Mouse (Mus musculus) C2C12 (cell line): ENCODE results near the gene Dagla.

Experiments used
- CTCF ChIP-seq: IDR thresholded peaks from one replicate; pipeline ENCODE4 v1.5.1; 2011; ENCODE audit not compliant: control insufficient read depth, insufficient read depth, insufficient read length
- MYOD1 ChIP-seq: IDR thresholded peaks from one replicate; pipeline ENCODE4 v1.6.1; 2011; ENCODE audit warnings: low read depth; ENCODE audit not compliant: control insufficient read depth, insufficient read length
- USF1 ChIP-seq: IDR thresholded peaks from one replicate; pipeline ENCODE4 v1.6.1; 2011; ENCODE audit warnings: low read depth, mild to moderate bottlenecking, control low read depth, moderate library complexity

DNA sequence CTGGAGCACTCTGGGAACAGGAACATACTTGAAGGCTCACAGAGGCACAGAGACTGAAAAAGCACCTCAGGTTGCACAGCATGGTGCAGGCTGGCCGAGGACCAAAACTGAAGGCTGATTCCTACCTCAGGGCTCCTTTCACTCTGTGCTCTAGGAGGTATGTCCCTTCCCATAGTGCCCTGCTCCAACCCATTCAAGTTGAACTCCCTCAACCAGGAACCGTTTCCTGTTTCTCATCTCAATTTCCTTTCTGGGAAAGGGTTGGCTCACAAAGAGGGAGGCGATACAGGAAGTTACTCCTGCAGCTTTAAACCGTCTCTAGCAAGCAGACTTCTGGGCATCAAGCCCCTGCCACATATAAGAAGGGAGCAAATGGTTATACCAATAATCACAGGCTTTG, 13.1 kb upstream of the Dagla start:
- TF ChIP-seq USF1 (no peak), CTCF (no peak), MYOD1 (no peak)
